Mouse (Mus musculus) kidney, adult 11 months (tissue): ENCODE measurements at regions not wholly inside any gene's neighbourhood (a gene's known extent, or its start where the extent isn't known, plus 50 kb on each side); places are given as distances from the start of the nearest gene placed in this dataset.

Source experiments
- DNase-seq: peaks from one replicate; pipeline ENCODE4 v3.0.0; 2022

- no peak for DNase-seq
Measured at GRCm38 (mm10) chr4:97377593-97378542, 194.9 kb upstream of the Gm10192 start.

DNA sequence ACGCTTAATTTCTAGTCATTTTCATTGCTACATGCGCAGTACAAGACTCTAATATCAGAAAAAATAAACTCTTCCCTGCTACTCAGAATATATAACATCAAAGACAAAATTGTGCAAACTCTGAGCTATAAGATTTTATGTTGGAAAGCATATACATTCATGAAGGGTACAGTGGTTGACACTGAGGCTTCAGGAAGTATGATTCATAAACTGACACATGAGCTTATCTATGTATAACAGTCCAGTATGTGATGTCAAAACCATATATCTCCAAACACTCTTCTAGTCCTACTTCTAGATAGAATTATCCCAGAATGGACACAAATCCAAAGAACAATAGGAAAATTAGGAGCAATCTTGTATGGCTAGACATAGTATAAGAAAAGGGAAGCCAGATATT lies 177.5 kb upstream of the Gm10192 start:
- no peak for DNase-seq

- DNase-seq, result no peak
Measured at GRCm38 (mm10) chr4:97357958-97358357, 175.0 kb upstream of the Gm10192 start.

DNA sequence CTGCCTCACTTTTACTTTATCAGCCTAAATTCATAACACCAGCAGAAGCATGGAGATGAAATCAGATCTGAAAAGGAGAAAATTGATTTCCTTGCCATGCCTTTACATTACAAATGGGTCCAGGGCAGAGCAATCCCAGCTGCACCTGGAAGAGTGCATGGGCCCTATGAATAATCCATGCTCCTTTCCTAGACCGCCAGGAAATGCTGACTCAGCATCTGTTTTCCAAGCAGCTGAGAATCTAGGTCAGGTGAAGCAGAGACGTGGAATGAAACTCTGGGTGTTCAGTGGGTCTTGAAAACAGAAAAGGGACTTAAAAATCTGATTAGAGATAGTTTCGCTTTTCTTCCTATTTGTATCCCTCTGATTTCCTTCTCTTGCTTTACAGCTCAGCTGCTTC lies 163.8 kb upstream of the Gm10192 start:
- DNase-seq, result no peak

- no peak for DNase-seq
Measured at GRCm38 (mm10) chr4:97344335-97344734, 161.4 kb upstream of the Gm10192 start.

- no peak for DNase-seq
Measured at GRCm38 (mm10) chr4:97343378-97343777, 160.4 kb upstream of the Gm10192 start.
